Mouse (Mus musculus) naive thymus-derived CD4-positive, alpha-beta T cell, adult 2 months (primary cell): ENCODE measurements around the gene Crtc2.
"Not testable (repeated sequence)": the region's sequence is repeated elsewhere in the genome, so short reads cannot be mapped to it uniquely, and the experiment has no call there.

ENCODE experiments used
- DNase-seq: peaks from one replicate; pipeline ENCODE4 v3.0.0-alpha.2; 2011; ENCODE audit warnings: low read depth

The Crtc2 gene

GRCm38 (mm10) chr3:90266901-90267775 lies 13.2 kb downstream of the Crtc2 start:
- peak; percentile 47 for DNase-seq

GRCm38 (mm10) chr3:90268190-90268589 lies 14.2 kb downstream of the Crtc2 start:
- DNase-seq: no peak

GRCm38 (mm10) chr3:90268971-90269370 lies 15.0 kb downstream of the Crtc2 start:
- no peak for DNase-seq

GRCm38 (mm10) chr3:90270784-90271183 lies 16.8 kb downstream of the Crtc2 start:
- DNase-seq: no peak

GRCm38 (mm10) chr3:90272170-90272569 lies 18.2 kb downstream of the Crtc2 start:
- DNase-seq: no peak

GRCm38 (mm10) chr3:90273855-90274254 lies 19.9 kb downstream of the Crtc2 start:
- no peak for DNase-seq

GRCm38 (mm10) chr3:90275286-90275685 lies 21.3 kb downstream of the Crtc2 start:
- DNase-seq: no peak

GRCm38 (mm10) chr3:90276858-90277257 lies 22.9 kb downstream of the Crtc2 start:
- no peak for DNase-seq

- no peak for DNase-seq
These were observed 23.8 kb downstream of the Crtc2 start for GRCm38 (mm10) chr3:90277793-90278192.

GRCm38 (mm10) chr3:90278211-90278610 lies 24.2 kb downstream of the Crtc2 start:
- no peak for DNase-seq

- no peak for DNase-seq
These were observed 25.3 kb downstream of the Crtc2 start for GRCm38 (mm10) chr3:90279216-90279615.

GRCm38 (mm10) chr3:90279743-90280142 lies 25.8 kb downstream of the Crtc2 start:
- no peak for DNase-seq

GRCm38 (mm10) chr3:90280708-90281107 lies 26.7 kb downstream of the Crtc2 start:
- DNase-seq: no peak

GRCm38 (mm10) chr3:90284150-90284549 lies 30.2 kb downstream of the Crtc2 start:
- DNase-seq: no peak

GRCm38 (mm10) chr3:90289403-90289802 lies 35.4 kb downstream of the Crtc2 start:
- not testable (repeated sequence) for DNase-seq

GRCm38 (mm10) chr3:90290602-90291001 lies 36.6 kb downstream of the Crtc2 start:
- DNase-seq: no peak

GRCm38 (mm10) chr3:90291982-90292344 lies 38.0 kb downstream of the Crtc2 start:
- peak; percentile 24 for DNase-seq

GRCm38 (mm10) chr3:90292345-90293275 lies 38.6 kb downstream of the Crtc2 start, which contains the start of gene Gatad2b:
Gene Gatad2b, plus strand, starts transcription at chr3:90293178.
- DNase-seq: peak; percentile 99

GRCm38 (mm10) chr3:90293352-90294063 lies 39.5 kb downstream of the Crtc2 start:
- peak; percentile 66 for DNase-seq

- DNase-seq: peak; percentile 42
These were observed 40.1 kb downstream of the Crtc2 start for GRCm38 (mm10) chr3:90294064-90294440.

GRCm38 (mm10) chr3:90294651-90295050 lies 40.7 kb downstream of the Crtc2 start:
- no peak for DNase-seq

GRCm38 (mm10) chr3:90305801-90306200 lies 51.8 kb downstream of the Crtc2 start:
- no peak for DNase-seq
